Mouse (Mus musculus) C2C12 (cell line): Measurements from ENCODE around the gene Fthl17f.

Experiments
- CEBPB ChIP-seq: IDR thresholded peaks from one replicate; pipeline ENCODE4 v1.6.1; 2011; ENCODE audit warnings: low read depth, mild to moderate bottlenecking, control low read depth, moderate library complexity
- CTCF ChIP-seq: IDR thresholded peaks from one replicate; pipeline ENCODE4 v1.5.1; 2011; ENCODE audit not compliant: control insufficient read depth, insufficient read depth, insufficient read length
- MAX ChIP-seq: IDR thresholded peaks from one replicate; pipeline ENCODE4 v1.6.1; 2011; ENCODE audit warnings: mild to moderate bottlenecking, control low read depth
- MYOD1 ChIP-seq: IDR thresholded peaks from one replicate; pipeline ENCODE4 v1.6.1; 2011; ENCODE audit warnings: low read depth; ENCODE audit not compliant: control insufficient read depth, insufficient read length
- MYOG ChIP-seq: IDR thresholded peaks from one replicate; pipeline ENCODE4 v1.6.1; 2011; ENCODE audit not compliant: control insufficient read depth, insufficient read length; ENCODE audit errors: extremely low read depth
- USF1 ChIP-seq: IDR thresholded peaks from one replicate; pipeline ENCODE4 v1.6.1; 2011; ENCODE audit warnings: low read depth, mild to moderate bottlenecking, control low read depth, moderate library complexity

DNA sequence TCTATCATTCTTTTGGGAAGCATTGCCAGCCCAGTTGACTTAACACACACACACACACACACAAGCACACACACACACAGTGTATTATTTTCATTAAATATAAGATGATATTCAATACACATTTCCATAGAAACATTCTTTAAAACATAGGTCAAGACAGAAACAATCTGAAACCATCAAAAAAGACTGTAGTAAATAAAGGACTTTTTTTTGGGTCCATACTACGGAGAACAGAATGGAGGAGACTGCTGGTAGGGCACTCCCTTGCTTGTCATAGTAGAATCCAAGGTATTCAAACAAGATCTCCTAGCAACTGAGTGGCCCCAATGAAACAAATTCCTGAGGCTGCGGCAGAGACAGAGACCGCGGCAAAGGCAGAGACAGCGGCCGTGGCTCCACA is 41.4 kb downstream of the Fthl17f start, which contains the start of gene 4930402K13Rik:
- TF ChIP-seq CTCF: no peak
- no peak for TF ChIP-seq USF1
- no peak for TF ChIP-seq MAX
- no peak for TF ChIP-seq MYOD1
- TF ChIP-seq CEBPB: no peak
- no peak for TF ChIP-seq MYOG
